Mouse (Mus musculus): ENCODE data around the gene Ajuba. TPM values are rescaled to one million over a fixed set of nuclear protein-coding genes. Genes with fewer than 3 reads are reported as not detected.

The Ajuba gene
- polyA plus RNA-seq, 1 experiment: 1.9 TPM

GRCm38 (mm10) chr14:54602613-54603012 lies 25.3 kb upstream of the Ajuba start:
- Histone ChIP-seq H3K4me3 (replicated peaks; ENCODE audit: insufficient read depth, low read depth, low read length) (peak overlapping the region; percentile 71), H3K27me3 (ENCODE audit: control insufficient read depth, insufficient read depth, low read length) (no peaks in the 10 kb centered on the region), H3K27ac (ENCODE audit: insufficient read depth, low read length) (no peak overlapping the region), H3K4me1 (ENCODE audit: control insufficient read depth, insufficient read depth, low read length) (0 out of 2 replicates have a peak, but pooled peaks cover 4% of the 10 kb centered on the region)
- 28% methylated on average over 4 of the region's 4 CpGs for WGBS
- TF ChIP-seq POLR2A (IDR thresholded peaks at IDR 0.05; ENCODE audit: borderline replicate concordance, insufficient read depth, low read length): no peak
- no peak for TF ChIP-seq CTCF (IDR thresholded peaks at IDR 0.05; ENCODE audit: borderline replicate concordance, insufficient read depth, low read depth, low read length)
- peak in 1 of 2 experiments; percentile 47 for DNase-seq

DNA sequence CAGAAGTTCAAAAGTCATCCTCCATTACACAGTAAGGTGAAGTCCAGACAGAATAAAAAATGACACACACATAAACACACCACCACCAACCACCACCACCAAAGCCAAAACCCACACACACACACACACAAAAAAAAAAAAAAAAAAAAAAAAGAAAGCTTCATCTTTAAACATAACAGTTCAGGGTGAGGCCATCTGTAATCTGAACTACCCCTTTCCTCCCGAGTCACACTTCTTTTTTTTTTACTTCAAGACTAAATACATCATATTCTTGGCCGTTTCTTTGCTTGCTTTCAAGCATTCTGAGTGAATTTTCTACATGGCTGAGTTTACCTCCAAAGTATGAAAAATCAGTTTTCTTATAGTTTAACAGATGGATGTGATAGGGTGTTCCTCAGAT lies 24.2 kb upstream of the Ajuba start:
- WGBS: 89% methylated on average over 2 of the region's 2 CpGs
- Histone ChIP-seq H3K27ac (ENCODE audit: insufficient read depth, low read length) (no peak overlapping the region), H3K27me3 (ENCODE audit: control insufficient read depth, insufficient read depth, low read length) (no peaks in the 10 kb centered on the region), H3K4me3 (replicated peaks; ENCODE audit: insufficient read depth, low read depth, low read length) (no peak overlapping the region), H3K4me1 (ENCODE audit: control insufficient read depth, insufficient read depth, low read length) (0 out of 2 replicates have a peak, but pooled peaks cover 4% of the 10 kb centered on the region)
- DNase-seq: no peak
- TF ChIP-seq CTCF (IDR thresholded peaks at IDR 0.05; ENCODE audit: borderline replicate concordance, insufficient read depth, low read depth, low read length) (no peak), POLR2A (IDR thresholded peaks at IDR 0.05; ENCODE audit: borderline replicate concordance, insufficient read depth, low read length) (no peak)

DNA sequence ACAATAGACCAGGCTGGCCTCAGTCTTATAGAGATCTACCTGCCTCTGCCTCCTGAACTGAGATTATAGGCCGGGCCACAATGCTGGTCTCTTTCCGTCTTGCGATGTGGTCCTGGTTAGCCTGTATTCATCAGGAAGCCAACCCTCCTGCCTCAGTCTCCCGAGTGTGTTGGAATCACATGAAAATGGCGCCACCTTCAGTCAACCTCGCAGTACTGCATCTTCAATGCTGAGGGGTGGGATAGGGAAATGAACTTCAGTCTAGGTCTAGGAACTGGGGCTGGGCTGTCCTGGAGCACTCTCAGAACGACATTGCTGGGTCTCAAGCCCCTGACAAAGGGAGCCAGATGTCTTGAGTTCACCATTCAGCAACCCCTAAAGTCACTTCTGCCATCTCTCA lies 19.7 kb upstream of the Ajuba start:
- no peaks in the 10 kb centered on the region; the same call in 1 of the 2 replicates for H3K4me1 ChIP-seq (ENCODE audit: control insufficient read depth, insufficient read depth, low read length)
- no peak overlapping the region for H3K4me3 ChIP-seq (replicated peaks; ENCODE audit: insufficient read depth, low read depth, low read length)
- H3K27ac ChIP-seq (ENCODE audit: insufficient read depth, low read length): no peak overlapping the region
- H3K27me3 ChIP-seq (ENCODE audit: control insufficient read depth, insufficient read depth, low read length): no peaks in the 10 kb centered on the region
- TF ChIP-seq CTCF (IDR thresholded peaks at IDR 0.05; ENCODE audit: borderline replicate concordance, insufficient read depth, low read depth, low read length) (peak; percentile 52; the same call in 1 of the 2 replicates), POLR2A (IDR thresholded peaks at IDR 0.05; ENCODE audit: borderline replicate concordance, insufficient read depth, low read length) (no peak)
- 82% methylated on average over 7 of the region's 7 CpGs for WGBS
- no peak for DNase-seq

GRCm38 (mm10) chr14:54594631-54595414 lies 17.5 kb upstream of the Ajuba start:
- WGBS: 58% methylated on average over 28 of the region's 28 CpGs
- DNase-seq: no peak
- H3K4me3 ChIP-seq (replicated peaks; ENCODE audit: insufficient read depth, low read depth, low read length): no peak overlapping the region

DNA sequence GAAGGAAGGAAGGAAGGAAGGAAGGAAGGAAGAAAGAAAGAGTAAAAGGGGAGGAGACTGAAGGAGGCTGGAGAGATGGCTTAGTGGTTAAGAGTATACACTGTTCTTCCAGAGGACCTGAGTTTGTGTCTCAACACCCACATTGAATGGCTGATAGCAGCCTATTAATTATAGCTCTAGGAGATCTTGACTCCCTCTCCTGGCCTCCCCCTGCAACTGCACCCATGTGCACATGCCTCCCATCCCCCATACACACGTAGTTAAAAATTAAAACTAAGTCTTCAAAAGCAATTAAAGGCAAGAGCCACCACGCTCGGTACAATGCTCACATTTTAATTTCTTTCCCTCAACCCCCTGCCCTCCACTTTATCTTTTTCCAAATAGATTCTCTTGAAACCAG lies 16.7 kb upstream of the Ajuba start:
- 95% methylated on average over 3 of the region's 3 CpGs for WGBS
- no peak for TF ChIP-seq POLR2A (IDR thresholded peaks at IDR 0.05; ENCODE audit: borderline replicate concordance, insufficient read depth, low read length)
- no peak; the same call in 1 of the 2 replicates for TF ChIP-seq CTCF (IDR thresholded peaks at IDR 0.05; ENCODE audit: borderline replicate concordance, insufficient read depth, low read depth, low read length)
- H3K27ac ChIP-seq (ENCODE audit: insufficient read depth, low read length): no peak overlapping the region
- H3K4me1 ChIP-seq (ENCODE audit: control insufficient read depth, insufficient read depth, low read length): no peaks in the 10 kb centered on the region; the same call in 1 of the 2 replicates
- no peak for DNase-seq
- no peak overlapping the region for H3K4me3 ChIP-seq (replicated peaks; ENCODE audit: insufficient read depth, low read depth, low read length)
- H3K27me3 ChIP-seq (ENCODE audit: control insufficient read depth, insufficient read depth, low read length): no peaks in the 10 kb centered on the region

More at GRCm38 (mm10) chr14:54594631-54595414, 17.5 kb upstream of the Ajuba start:
- TF ChIP-seq POLR2A (IDR thresholded peaks at IDR 0.05; ENCODE audit: borderline replicate concordance, insufficient read depth, low read length) (no peak), CTCF (IDR thresholded peaks at IDR 0.05; ENCODE audit: borderline replicate concordance, insufficient read depth, low read depth, low read length) (no peak)
- no peaks in the 10 kb centered on the region for H3K27me3 ChIP-seq (ENCODE audit: control insufficient read depth, insufficient read depth, low read length)
- H3K27ac ChIP-seq (ENCODE audit: insufficient read depth, low read length): no peak overlapping the region
- H3K4me1 ChIP-seq (ENCODE audit: control insufficient read depth, insufficient read depth, low read length): no peaks in the 10 kb centered on the region; the same call in 1 of the 2 replicates

DNA sequence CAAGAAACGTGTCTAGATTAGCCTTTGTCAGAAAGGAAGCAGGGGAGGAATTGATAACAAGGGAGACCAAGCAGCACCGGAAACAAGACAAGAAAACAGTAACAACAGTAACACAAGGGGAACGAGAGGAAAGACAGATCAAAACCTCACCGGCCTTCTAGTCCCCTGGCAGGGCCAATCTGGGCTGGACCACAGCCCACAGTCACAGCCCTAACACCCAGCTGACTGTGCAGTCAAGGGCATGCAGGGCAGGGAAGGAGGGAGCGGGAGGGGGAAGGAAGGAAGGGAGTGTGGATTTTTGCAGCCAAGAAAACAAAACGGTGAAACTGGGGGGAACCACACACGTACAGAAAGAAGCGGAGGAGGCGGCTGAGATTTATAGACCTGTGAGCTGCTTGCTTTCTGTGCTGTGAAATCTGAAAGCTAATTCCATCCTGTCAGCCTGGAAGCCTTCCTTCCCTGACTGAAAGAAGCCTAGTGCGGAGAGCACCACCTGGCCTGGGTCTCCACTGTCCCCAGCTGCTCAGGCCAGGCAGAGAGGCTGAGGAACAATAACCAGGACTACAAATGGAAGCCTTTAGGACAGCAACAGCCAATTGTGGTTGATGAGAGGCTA lies 15.1 kb upstream of the Ajuba start:
- TF ChIP-seq POLR2A (IDR thresholded peaks at IDR 0.05; ENCODE audit: borderline replicate concordance, insufficient read depth, low read length): no peak
- TF ChIP-seq CTCF (IDR thresholded peaks at IDR 0.05; ENCODE audit: borderline replicate concordance, insufficient read depth, low read depth, low read length): no peak
- Histone ChIP-seq H3K4me1 (ENCODE audit: control insufficient read depth, insufficient read depth, low read length) (no peaks in the 10 kb centered on the region; the same call in 1 of the 2 replicates), H3K27ac (ENCODE audit: insufficient read depth, low read length) (no peak overlapping the region), H3K4me3 (replicated peaks; ENCODE audit: insufficient read depth, low read depth, low read length) (no peak overlapping the region), H3K27me3 (ENCODE audit: control insufficient read depth, insufficient read depth, low read length) (no peaks in the 10 kb centered on the region)
- no peak for DNase-seq
- 28% methylated on average over 10 of the region's 10 CpGs for WGBS

DNA sequence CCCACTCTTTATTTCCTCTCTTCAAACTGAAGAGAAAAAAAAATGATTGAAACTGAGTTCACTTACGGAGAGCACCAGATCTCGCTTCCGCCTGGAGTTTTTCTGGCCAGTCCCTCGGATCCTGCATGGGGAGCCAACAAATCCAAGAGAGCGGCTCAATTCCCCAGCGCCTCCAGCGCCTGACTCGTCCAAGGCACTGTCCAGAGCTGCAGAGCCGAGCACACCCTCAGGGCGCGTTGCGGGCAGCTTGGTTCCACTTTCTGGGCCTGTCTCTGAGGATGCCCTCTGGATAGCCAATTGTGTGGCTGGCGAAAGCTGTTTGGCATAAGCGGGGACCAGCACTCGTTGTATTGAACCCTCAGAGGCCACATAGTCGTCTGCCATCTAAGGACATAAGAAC lies 13.7 kb upstream of the Ajuba start:
- Histone ChIP-seq H3K27ac (ENCODE audit: insufficient read depth, low read length) (no peak overlapping the region), H3K4me3 (replicated peaks; ENCODE audit: insufficient read depth, low read depth, low read length) (no peak overlapping the region), H3K4me1 (ENCODE audit: control insufficient read depth, insufficient read depth, low read length) (no peaks in the 10 kb centered on the region; the same call in 1 of the 2 replicates), H3K27me3 (ENCODE audit: control insufficient read depth, insufficient read depth, low read length) (no peaks in the 10 kb centered on the region)
- 87% methylated on average over 16 of the region's 16 CpGs for WGBS
- TF ChIP-seq CTCF (IDR thresholded peaks at IDR 0.05; ENCODE audit: borderline replicate concordance, insufficient read depth, low read depth, low read length) (no peak), POLR2A (IDR thresholded peaks at IDR 0.05; ENCODE audit: borderline replicate concordance, insufficient read depth, low read length) (no peak)
- no peak for DNase-seq

All from cerebellum, adult 2 months (tissue).